Mouse (Mus musculus): ENCODE results near the gene Pkig. TPM values are rescaled to one million over a fixed set of nuclear protein-coding genes. Genes with fewer than 3 reads are reported as not detected.

The Pkig gene
- total and polyA plus RNA-seq, 2 experiments from 2014 or later: 90.5 to 161 TPM

- Histone ChIP-seq H3K9me3 (ENCODE audit: low read length) (no peaks in the 10 kb centered on the region), H3K4me1 (ENCODE audit: insufficient read depth, low read length) (no peaks in the 10 kb centered on the region), H3K27ac (ENCODE audit: low read depth, low read length) (no peak overlapping the region), H3K27me3 (ENCODE audit: insufficient read depth, low read length) (no peaks in the 10 kb centered on the region), H3K4me2 (ENCODE audit: low read depth, low read length, poor library complexity, severe bottlenecking) (no peak overlapping the region), H3K36me3 (ENCODE audit: insufficient read depth, low read length) (peaks cover 6% of the 10 kb centered on the region; the same call in 1 of the 2 replicates), H3K4me3 (ENCODE audit: low read depth, low read length) (no peak overlapping the region), H3K9ac (replicated peaks; ENCODE audit: low read length, poor library complexity, severe bottlenecking) (no peak overlapping the region)
- WGBS: 76% methylated on average over 6 of the region's 6 CpGs
- DNase-seq (ENCODE audit: low spot score) (no peak), ATAC-seq (ENCODE audit: low FRiP score) (no peak)
- TF ChIP-seq CTCF (IDR thresholded peaks at IDR 0.05): no peak
These were observed 77.8 kb downstream of the Pkig start for GRCm38 (mm10) chr2:163735980-163736379.

GRCm38 (mm10) chr2:163742656-163743055 lies 84.5 kb downstream of the Pkig start:
- no peak for TF ChIP-seq CTCF (IDR thresholded peaks at IDR 0.05)
- no peak for DNase-seq (ENCODE audit: low spot score)
- no peaks in the 10 kb centered on the region for H3K27me3 ChIP-seq (ENCODE audit: insufficient read depth, low read length)
- H3K9me3 ChIP-seq (ENCODE audit: low read length): no peaks in the 10 kb centered on the region
- H3K36me3 ChIP-seq (ENCODE audit: insufficient read depth, low read length): no peaks in the 10 kb centered on the region
- no peak for ATAC-seq (ENCODE audit: low FRiP score)
- no peak overlapping the region for H3K27ac ChIP-seq (ENCODE audit: low read depth, low read length)
- no peak overlapping the region for H3K9ac ChIP-seq (replicated peaks; ENCODE audit: low read length, poor library complexity, severe bottlenecking)
- 69% methylated on average over 5 of the region's 5 CpGs for WGBS
- no peaks in the 10 kb centered on the region for H3K4me1 ChIP-seq (ENCODE audit: insufficient read depth, low read length)
- H3K4me3 ChIP-seq (ENCODE audit: low read depth, low read length): no peak overlapping the region
- no peak overlapping the region for H3K4me2 ChIP-seq (ENCODE audit: low read depth, low read length, poor library complexity, severe bottlenecking)

DNA sequence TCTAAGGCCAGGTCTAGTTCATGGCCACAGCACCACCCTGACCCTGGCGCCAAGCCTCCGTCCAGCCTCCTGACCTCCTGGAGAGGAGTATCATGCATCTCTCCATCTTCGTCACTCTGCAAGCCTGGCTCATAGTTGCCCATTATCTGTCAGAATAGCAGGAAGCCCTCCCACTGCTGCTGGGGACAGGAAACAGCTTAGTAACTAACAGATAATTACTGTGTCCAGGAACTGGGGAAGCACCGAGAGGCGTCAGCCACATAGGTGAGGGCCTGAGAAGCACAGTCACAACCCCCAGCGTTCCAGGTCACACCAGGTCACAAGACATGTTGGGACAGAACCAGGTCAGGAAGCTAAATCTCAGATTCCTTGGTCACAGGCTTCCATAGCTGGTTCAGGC lies 85.2 kb downstream of the Pkig start:
- no peak overlapping the region for H3K9ac ChIP-seq (replicated peaks; ENCODE audit: low read length, poor library complexity, severe bottlenecking)
- H3K27ac ChIP-seq (ENCODE audit: low read depth, low read length): no peak overlapping the region
- DNase-seq (ENCODE audit: low spot score) (no peak), ATAC-seq (ENCODE audit: low FRiP score) (no peak)
- no peaks in the 10 kb centered on the region for H3K27me3 ChIP-seq (ENCODE audit: insufficient read depth, low read length)
- no peaks in the 10 kb centered on the region for H3K4me1 ChIP-seq (ENCODE audit: insufficient read depth, low read length)
- H3K36me3 ChIP-seq (ENCODE audit: insufficient read depth, low read length): no peaks in the 10 kb centered on the region
- 77% methylated on average over 6 of the region's 6 CpGs for WGBS
- H3K4me3 ChIP-seq (ENCODE audit: low read depth, low read length): no peak overlapping the region
- H3K9me3 ChIP-seq (ENCODE audit: low read length): no peaks in the 10 kb centered on the region
- H3K4me2 ChIP-seq (ENCODE audit: low read depth, low read length, poor library complexity, severe bottlenecking): no peak overlapping the region
- TF ChIP-seq CTCF (IDR thresholded peaks at IDR 0.05): no peak

DNA sequence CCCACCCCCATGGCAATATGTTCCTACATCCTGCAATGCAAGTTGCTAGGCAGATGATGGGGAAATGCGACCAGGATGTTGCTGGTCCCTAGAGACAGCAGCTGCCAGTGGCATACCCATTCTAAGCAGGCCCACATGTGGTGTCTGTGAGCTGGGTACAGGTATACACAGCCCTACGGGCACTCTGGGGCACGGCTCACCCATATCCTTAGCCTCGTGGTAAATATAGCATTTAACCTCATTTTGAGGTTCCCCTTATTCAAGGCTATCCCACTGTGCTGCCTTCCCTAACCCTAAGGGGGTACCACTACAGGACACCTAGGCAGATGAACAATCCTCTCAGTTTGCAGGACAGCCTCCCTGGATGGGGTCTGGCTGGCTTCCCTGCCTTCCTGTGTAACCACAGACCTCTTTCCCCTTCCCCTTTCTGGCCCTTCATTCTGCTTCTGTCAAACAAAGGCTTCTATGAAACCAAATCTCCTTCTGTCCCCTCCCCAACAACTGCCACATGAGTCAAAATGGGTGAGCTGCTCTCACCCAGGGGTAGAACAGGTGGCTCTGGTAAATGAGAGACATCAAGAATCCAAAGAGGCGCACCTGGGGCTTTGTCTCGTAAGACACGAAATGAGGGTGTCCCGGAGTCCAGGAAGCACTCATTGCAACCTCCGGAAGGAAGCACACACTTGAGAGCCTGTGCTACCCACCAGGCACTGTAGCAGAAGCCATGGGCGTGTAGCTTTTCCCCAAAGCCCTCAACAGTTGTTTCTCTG lies 86.8 kb downstream of the Pkig start:
- Histone ChIP-seq H3K4me3 (ENCODE audit: low read depth, low read length) (no peak overlapping the region), H3K9me3 (ENCODE audit: low read length) (no peaks in the 10 kb centered on the region), H3K27me3 (ENCODE audit: insufficient read depth, low read length) (no peaks in the 10 kb centered on the region), H3K4me1 (ENCODE audit: insufficient read depth, low read length) (peaks cover 3% of the 10 kb centered on the region; the same call in 1 of the 2 replicates), H3K36me3 (ENCODE audit: insufficient read depth, low read length) (no peaks in the 10 kb centered on the region), H3K4me2 (ENCODE audit: low read depth, low read length, poor library complexity, severe bottlenecking) (no peak overlapping the region), H3K27ac (ENCODE audit: low read depth, low read length) (no peak overlapping the region), H3K9ac (replicated peaks; ENCODE audit: low read length, poor library complexity, severe bottlenecking) (no peak overlapping the region)
- WGBS: 82% methylated on average over 10 of the region's 10 CpGs
- DNase-seq (ENCODE audit: low spot score) (no peak), ATAC-seq (ENCODE audit: low FRiP score) (no peak)
- TF ChIP-seq CTCF (IDR thresholded peaks at IDR 0.05): no peak

- peaks cover 3% of the 10 kb centered on the region; the same call in 1 of the 2 replicates for H3K4me1 ChIP-seq (ENCODE audit: insufficient read depth, low read length)
- DNase-seq (ENCODE audit: low spot score): peak; percentile 18
- no peaks in the 10 kb centered on the region for H3K36me3 ChIP-seq (ENCODE audit: insufficient read depth, low read length)
- peak within 1 kb of the TSS; percentile 57 for H3K9ac ChIP-seq (replicated peaks; ENCODE audit: low read length, poor library complexity, severe bottlenecking)
- H3K27ac ChIP-seq (ENCODE audit: low read depth, low read length): no peak within 1 kb of the TSS
- WGBS: 2% methylated on average over 51 of the region's 57 CpGs
- no peaks in the 10 kb centered on the region for H3K9me3 ChIP-seq (ENCODE audit: low read length)
- peak within 1 kb of the TSS; percentile 93 for H3K4me2 ChIP-seq (ENCODE audit: low read depth, low read length, poor library complexity, severe bottlenecking)
- peak; percentile 52 for ATAC-seq (ENCODE audit: low FRiP score)
- peak within 1 kb of the TSS; percentile 53 for H3K4me3 ChIP-seq (ENCODE audit: low read depth, low read length)
- peak; percentile 37; the same call in 1 of the 2 replicates for TF ChIP-seq CTCF (IDR thresholded peaks at IDR 0.05)
- no peaks in the 10 kb centered on the region for H3K27me3 ChIP-seq (ENCODE audit: insufficient read depth, low read length)
These were observed 91.7 kb downstream of the Pkig start, which contains the start of gene Ada for GRCm38 (mm10) chr2:163749647-163750611. Gene Ada, minus strand, starts transcription at chr2:163750239.
